Mouse (Mus musculus) left cerebral cortex, postnatal 10 days (tissue): Measurements from ENCODE around the gene Tcaim. TPM values are rescaled to one million over a fixed set of nuclear protein-coding genes. Genes with fewer than 3 reads are reported as not detected.
"Not testable (repeated sequence)": the region's sequence is repeated elsewhere in the genome, so short reads cannot be mapped to it uniquely, and the experiment has no call there.

Experiments
- DNase-seq, 2 experiments: peaks; one replicate each; pipeline ENCODE4 v3.0.0; 2021 to 2022; ENCODE audit warnings: low spot score in 2 of 2, mixed read lengths in 1 of 2; ENCODE audit errors: extremely low spot score in 1 of 2
- intact Hi-C: fragments of 180-260 bp; cut with DNase I; formaldehyde crosslinking; loops from one replicate; pipeline ENCODE4 v1.15.1; 2025
- total RNA-seq, 2 experiments: library from RNA; stranded (reverse); gene quantifications; 2 replicates each; pipeline ENCODE4 v1.2.3; 2021

Tcaim gene
- total RNA-seq, 2 experiments from 2014 or later = 12.5 to 14.6 TPM

DNA sequence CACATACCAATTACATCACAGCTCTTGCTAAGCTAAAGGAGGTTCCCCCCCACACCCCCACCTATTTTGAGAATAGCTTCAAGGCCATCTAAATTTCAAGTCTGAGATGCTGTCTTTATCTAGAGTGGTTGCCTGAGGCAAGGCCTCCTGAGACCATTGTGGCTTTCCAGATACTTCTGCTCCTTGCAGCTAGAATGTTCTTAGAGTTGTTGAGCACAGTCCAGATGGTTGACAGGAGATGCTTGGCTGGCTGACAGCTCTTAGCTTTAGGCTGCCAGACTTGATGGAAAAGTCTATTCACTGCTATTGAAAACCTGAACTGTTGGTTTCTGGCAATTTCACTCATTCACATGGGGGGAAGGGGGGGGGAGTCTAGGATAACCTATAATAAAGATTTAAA lies 40.8 kb downstream of the Tcaim start:
- peak; percentile 31 to 56 for DNase-seq
- intact Hi-C loops = no loop called here

DNA sequence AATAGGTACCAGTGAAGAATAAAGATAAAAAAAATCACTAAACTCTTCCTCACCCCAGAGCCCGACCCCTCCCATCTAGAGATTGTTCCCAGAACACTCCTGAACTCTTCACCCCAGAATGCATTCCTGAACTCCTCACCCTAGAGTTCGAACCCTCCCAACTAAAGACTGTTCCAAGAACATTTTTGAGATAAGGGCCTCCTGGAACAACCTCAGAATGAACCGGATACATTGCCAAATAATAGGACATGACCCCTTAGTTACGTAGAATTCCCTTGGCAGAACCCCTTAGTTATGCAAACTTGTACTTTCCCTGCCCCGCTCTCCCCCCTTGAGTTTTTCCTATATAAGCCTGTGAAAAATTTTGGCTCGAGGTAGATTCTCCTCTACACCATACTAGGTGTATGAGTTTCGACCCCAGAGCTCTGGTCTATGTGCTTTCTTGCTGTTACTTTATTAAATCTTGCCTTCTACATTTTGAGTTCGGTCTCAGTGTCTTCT lies 42.5 kb downstream of the Tcaim start:
- intact Hi-C loops = not testable (repeated sequence)

GRCm38 (mm10) chr9:122854526-122854925 lies 49.2 kb downstream of the Tcaim start:
- no peak for DNase-seq
- intact Hi-C loops = no loop called here

More for the DNA sequence above, 42.5 kb downstream of the Tcaim start:
- not testable (repeated sequence) for DNase-seq

- DNase-seq, intact Hi-C loops: not testable (repeated sequence)
These were observed 49.8 kb downstream of the Tcaim start for GRCm38 (mm10) chr9:122855141-122855540.

GRCm38 (mm10) chr9:122855617-122856016 lies 50.3 kb downstream of the Tcaim start:
- intact Hi-C loops = no loop called here
- DNase-seq = no peak

GRCm38 (mm10) chr9:122856716-122857115 lies 51.4 kb downstream of the Tcaim start:
- no peak for DNase-seq
- intact Hi-C loops = no loop called here

DNA sequence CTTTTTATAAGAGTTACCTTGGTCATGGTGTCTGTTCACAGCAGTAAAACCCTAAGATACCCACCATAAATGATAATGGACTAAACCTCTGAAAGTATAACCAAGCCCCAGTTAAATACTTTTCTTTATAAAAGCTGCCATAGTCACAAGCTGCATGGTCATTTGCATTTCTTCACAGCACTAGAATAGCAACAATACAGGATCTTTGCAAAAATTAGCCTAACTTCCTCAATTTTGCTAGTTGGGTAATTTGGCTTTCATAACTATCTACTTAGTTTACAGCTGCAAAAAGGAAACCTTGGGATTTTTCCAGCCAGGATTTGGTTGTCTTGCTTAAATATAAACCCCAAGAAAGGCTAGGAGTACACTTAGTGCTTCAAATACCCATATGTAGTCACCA lies 55.4 kb downstream of the Tcaim start:
- no peak for DNase-seq
- intact Hi-C loops = no loop called here

- intact Hi-C loops = no loop called here
- no peak for DNase-seq
These were observed 58.4 kb downstream of the Tcaim start for GRCm38 (mm10) chr9:122863731-122864130.

GRCm38 (mm10) chr9:122864848-122865247 lies 59.5 kb downstream of the Tcaim start:
- intact Hi-C loops = no loop called here
- DNase-seq = no peak

GRCm38 (mm10) chr9:122865697-122866166 lies 60.4 kb downstream of the Tcaim start, which contains the start of gene Zfp445:
Gene Zfp445 (minus strand): TSS chr9:122866006.
- intact Hi-C loops = no loop called here

DNA sequence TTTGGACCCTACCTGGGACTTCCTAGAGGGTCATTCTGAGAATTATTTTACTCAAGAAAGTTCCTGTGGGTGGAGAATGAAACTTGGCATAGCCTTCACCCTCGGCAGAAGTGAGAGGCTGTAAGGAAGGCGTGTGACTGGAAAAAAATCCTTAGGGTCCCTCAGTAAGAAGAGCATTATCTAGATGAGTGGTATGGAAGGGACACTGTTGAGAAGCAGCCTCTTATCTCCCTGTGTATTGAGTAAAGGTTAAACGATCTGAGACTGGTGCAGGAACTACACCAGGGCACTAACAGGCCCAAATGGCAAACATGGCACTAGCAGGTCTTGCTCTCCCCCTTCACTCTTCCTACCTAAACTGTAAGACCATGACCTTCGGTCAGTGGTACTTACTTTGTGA lies 60.9 kb downstream of the Tcaim start:
- intact Hi-C loops = no loop called here
- DNase-seq = no peak

More at GRCm38 (mm10) chr9:122865697-122866166, 60.4 kb downstream of the Tcaim start, which contains the start of gene Zfp445:
- peak; percentile 69 to 84 for DNase-seq

DNA sequence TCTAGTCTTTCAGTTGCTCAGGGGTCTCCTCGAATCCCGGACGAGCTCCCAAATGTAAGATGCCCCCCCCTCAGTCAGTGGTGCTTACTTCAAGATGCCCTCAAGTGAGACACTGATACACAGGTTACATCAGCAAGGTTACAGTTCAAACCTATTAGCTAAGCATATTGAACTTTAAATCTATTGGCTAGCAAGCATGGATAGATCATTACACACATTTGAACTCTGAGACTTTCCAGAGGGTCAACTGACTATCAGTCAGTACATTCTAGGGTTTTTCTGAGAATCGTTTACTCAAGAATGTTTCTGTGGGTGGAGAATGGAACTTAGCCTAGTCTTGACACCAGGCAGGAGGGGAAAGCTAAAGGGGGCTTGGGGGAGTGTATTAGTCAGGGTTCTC lies 67.3 kb downstream of the Tcaim start:
- intact Hi-C loops = no loop called here
- no peak for DNase-seq

- DNase-seq = no peak
- intact Hi-C loops = no loop called here
These were observed 69.3 kb downstream of the Tcaim start for GRCm38 (mm10) chr9:122874653-122875052.

DNA sequence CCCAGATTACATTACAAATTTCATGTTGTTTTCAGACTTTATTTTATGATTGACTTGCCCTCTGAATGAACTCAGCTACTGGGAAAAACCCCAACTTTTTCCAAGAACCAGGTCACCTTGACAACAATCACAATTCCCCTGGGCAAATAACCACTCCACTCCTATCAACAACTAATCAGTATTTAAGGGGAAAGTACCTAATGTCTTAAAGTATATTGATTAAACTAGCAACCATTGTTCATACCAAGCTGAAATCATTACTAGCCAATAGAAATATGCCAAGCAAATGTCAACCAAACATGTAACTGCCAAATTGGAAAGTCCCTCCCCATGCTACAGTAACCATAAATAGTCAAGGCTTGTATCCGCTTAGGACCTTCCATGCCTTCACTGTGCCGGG lies 69.8 kb downstream of the Tcaim start:
- intact Hi-C loops = no loop called here
- no peak for DNase-seq

GRCm38 (mm10) chr9:122885385-122885784 lies 80.0 kb downstream of the Tcaim start, which contains the start of gene Zkscan7:
Gene Zkscan7 (plus strand): TSS chr9:122885685.
- no peak for DNase-seq
- intact Hi-C loops = no loop called here

Other genes starting within 250 kb of the Tcaim start
- gene Topaz1, start 58.2 kb upstream of the Tcaim start, total RNA-seq = not detected
- not detected for gene Gm35549, start 38.5 kb downstream of the Tcaim start, total RNA-seq
- gene Zfp445, start 60.5 kb downstream of the Tcaim start, total RNA-seq = 100 to 1,000 TPM; 166 to 172 TPM
- gene Zkscan7, start 80.1 kb downstream of the Tcaim start, total RNA-seq = 1 to 10 TPM; 4.5 to 5.0 TPM
- gene Zfp105, start 117.5 kb downstream of the Tcaim start, total RNA-seq = 1 to 10 TPM; 6.9 to 8.0 TPM
- 10 to 100 TPM; 19.4 to 21.1 TPM for gene 1110059G10Rik, start 145.5 kb downstream of the Tcaim start, total RNA-seq
- 1 to 10 TPM; 3.6 to 4.9 TPM for gene Kif15, start 145.5 kb downstream of the Tcaim start, total RNA-seq
- gene Tmem42, start 215.8 kb downstream of the Tcaim start, total RNA-seq = 10 to 100 TPM; 33.7 to 40.9 TPM
- gene Tgm4, start 229.2 kb downstream of the Tcaim start, total RNA-seq = 1 to 10 TPM in 1 of 2 experiments, under 1 TPM in 1; 0.97 to 1.0 TPM